Mouse (Mus musculus): ENCODE measurements around the gene Sfrp5. TPM values are rescaled to one million over a fixed set of nuclear protein-coding genes. Genes with fewer than 3 reads are reported as not detected.
A peak's percentile ranks its signal among the peaks of the same experiment; 100 is the strongest.

The Sfrp5 gene
- polyA plus RNA-seq, 1 experiment from 2014 or later = not detected

DNA sequence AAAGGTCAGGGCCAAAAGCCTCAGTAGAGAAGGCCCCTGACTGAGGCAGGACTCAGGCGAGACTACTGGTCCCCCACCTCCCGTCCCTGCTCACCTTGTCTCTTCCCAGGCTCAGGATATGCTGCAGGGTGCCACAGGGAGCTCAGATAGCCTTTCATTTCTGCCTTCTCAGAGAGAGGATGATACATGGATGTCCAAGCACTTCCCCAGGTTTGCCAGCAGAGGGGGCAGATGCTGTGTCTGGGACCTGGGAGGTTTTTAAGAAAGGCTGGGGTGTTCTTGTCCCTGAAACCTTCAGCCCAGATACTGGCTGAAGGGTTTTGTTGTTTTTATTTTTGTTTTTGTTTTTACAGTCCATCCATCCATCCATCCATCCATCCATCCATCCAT lies 15.3 kb upstream of the Sfrp5 start:
- Histone ChIP-seq H3K9ac (replicated peaks; ENCODE audit: low read depth) (no peak overlapping the region), H3K27ac (ENCODE audit: low read length) (no peak overlapping the region), H3K4me3 (ENCODE audit: low read depth, low read length) (no peak overlapping the region), H3K4me2 (replicated peaks; ENCODE audit: low read depth, low read length) (no peak overlapping the region), H3K36me3 (ENCODE audit: insufficient read depth, low read length) (no peaks in the 10 kb centered on the region), H3K4me1 (ENCODE audit: insufficient read depth, low read depth, low read length) (no peaks in the 10 kb centered on the region), H3K27me3 (replicated peaks; ENCODE audit: insufficient read depth, low read length) (no peaks in the 10 kb centered on the region), H3K9me3 (ENCODE audit: low read length) (no peaks in the 10 kb centered on the region)
- TF ChIP-seq CTCF (IDR thresholded peaks at IDR 0.05) (peak; percentile 65), EP300 (IDR thresholded peaks at IDR 0.05) (no peak)
- DNase-seq (ENCODE audit: low spot score) (peak; percentile 39), ATAC-seq (no peak)
- WGBS = 6% methylated on average over 2 of the region's 2 CpGs

DNA sequence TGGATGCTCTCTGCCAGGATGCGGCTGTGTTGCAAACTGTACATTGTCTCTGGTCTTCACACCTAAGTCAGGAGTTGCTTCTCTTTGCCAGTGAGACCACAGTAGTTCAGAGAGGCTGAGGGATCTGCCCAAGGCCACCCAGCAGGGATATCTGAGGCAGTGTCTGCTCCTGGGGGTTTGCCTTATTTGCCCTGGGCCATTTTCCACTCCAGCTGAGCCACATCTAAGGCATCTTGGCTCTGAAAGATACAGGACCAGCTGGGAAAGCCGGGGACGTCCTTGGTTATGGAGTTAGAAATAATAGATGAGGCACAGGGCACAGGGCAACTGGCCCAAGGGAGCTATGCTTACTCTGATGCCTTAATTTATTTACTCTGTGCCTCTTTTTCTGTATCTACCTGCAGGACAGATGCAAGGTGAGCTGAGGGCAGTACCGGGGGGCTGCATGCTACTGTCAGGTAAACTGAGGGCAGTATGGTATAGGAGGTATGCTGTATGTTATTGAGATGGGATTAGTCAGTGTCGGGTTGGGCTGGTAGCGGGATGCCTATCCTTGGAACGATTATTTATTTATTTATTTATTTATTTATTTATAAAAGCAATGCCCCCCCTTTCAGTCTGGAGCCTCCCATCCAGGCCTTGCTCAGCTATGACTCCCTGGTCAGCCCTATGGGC lies 14.8 kb upstream of the Sfrp5 start:
- H3K4me3 ChIP-seq (ENCODE audit: low read depth, low read length) = no peak overlapping the region
- TF ChIP-seq EP300 (IDR thresholded peaks at IDR 0.05) = no peak
- TF ChIP-seq CTCF (IDR thresholded peaks at IDR 0.05) = no peak
- ATAC-seq = no peak
- H3K4me1 ChIP-seq (ENCODE audit: insufficient read depth, low read depth, low read length) = no peaks in the 10 kb centered on the region
- no peaks in the 10 kb centered on the region for H3K36me3 ChIP-seq (ENCODE audit: insufficient read depth, low read length)
- WGBS = 59% methylated on average over 7 of the region's 7 CpGs
- H3K4me2 ChIP-seq (replicated peaks; ENCODE audit: low read depth, low read length) = no peak overlapping the region
- no peak overlapping the region for H3K9ac ChIP-seq (replicated peaks; ENCODE audit: low read depth)
- DNase-seq (ENCODE audit: low spot score) = no peak
- H3K27me3 ChIP-seq (replicated peaks; ENCODE audit: insufficient read depth, low read length) = no peaks in the 10 kb centered on the region
- H3K27ac ChIP-seq (ENCODE audit: low read length) = no peak overlapping the region
- H3K9me3 ChIP-seq (ENCODE audit: low read length) = no peaks in the 10 kb centered on the region

DNA sequence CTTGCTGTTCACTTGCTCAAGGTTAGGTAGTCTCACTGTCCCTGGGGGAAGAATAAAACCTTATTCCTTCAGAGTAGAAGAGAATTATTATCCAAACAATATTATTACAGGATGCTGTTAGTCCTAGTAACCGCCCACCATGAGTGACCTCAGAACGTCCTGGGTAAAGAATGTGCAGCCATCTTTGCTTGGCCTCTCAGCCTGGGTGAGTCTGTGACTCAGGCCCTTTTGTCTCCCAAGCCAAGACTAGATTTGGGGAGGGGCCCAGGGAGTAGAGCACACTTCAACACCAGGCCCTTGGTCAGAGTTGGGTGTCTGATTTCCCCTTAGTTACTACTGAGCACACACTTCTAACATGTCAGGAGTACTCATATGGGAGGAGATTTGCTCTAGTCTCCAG lies 12.5 kb upstream of the Sfrp5 start:
- H3K36me3 ChIP-seq (ENCODE audit: insufficient read depth, low read length) = no peaks in the 10 kb centered on the region
- TF ChIP-seq EP300 (IDR thresholded peaks at IDR 0.05) = no peak
- TF ChIP-seq CTCF (IDR thresholded peaks at IDR 0.05) = no peak
- H3K4me3 ChIP-seq (ENCODE audit: low read depth, low read length) = no peak overlapping the region
- H3K9me3 ChIP-seq (ENCODE audit: low read length) = no peaks in the 10 kb centered on the region
- ATAC-seq = no peak
- no peak overlapping the region for H3K4me2 ChIP-seq (replicated peaks; ENCODE audit: low read depth, low read length)
- 52% methylated on average over 2 of the region's 2 CpGs for WGBS
- H3K4me1 ChIP-seq (ENCODE audit: insufficient read depth, low read depth, low read length) = no peaks in the 10 kb centered on the region
- H3K9ac ChIP-seq (replicated peaks; ENCODE audit: low read depth) = no peak overlapping the region
- DNase-seq (ENCODE audit: low spot score) = no peak
- H3K27ac ChIP-seq (ENCODE audit: low read length) = no peak overlapping the region
- H3K27me3 ChIP-seq (replicated peaks; ENCODE audit: insufficient read depth, low read length) = no peaks in the 10 kb centered on the region

DNA sequence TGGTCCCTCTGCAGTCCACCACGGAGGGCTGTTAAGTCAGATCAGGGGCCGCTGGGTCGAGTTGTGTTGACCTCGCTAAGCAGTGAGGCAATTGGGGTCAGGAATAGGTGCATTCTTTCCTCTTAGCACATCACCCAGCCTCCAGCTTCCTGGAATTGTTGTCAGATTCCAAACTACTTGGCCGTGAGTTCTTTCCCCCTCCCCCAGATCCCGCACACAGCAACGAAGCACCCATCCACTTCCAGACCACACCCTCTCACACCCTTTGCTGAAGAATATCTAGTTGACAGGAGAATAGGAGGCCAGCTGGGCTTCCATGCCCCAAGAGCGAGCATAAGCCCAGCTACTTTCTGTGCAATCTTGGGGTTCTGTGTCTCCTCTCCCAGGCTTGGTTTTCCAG lies 9.9 kb upstream of the Sfrp5 start:
- TF ChIP-seq CTCF (IDR thresholded peaks at IDR 0.05) = no peak
- no peak for TF ChIP-seq EP300 (IDR thresholded peaks at IDR 0.05)
- ATAC-seq (no peak), DNase-seq (ENCODE audit: low spot score) (no peak)
- no peak overlapping the region for H3K4me3 ChIP-seq (ENCODE audit: low read depth, low read length)
- 9% methylated on average over 8 of the region's 8 CpGs for WGBS
- no peak overlapping the region for H3K27ac ChIP-seq (ENCODE audit: low read length)
- no peak overlapping the region for H3K9ac ChIP-seq (replicated peaks; ENCODE audit: low read depth)
- H3K4me1 ChIP-seq (ENCODE audit: insufficient read depth, low read depth, low read length) = no peaks in the 10 kb centered on the region
- no peak overlapping the region for H3K4me2 ChIP-seq (replicated peaks; ENCODE audit: low read depth, low read length)
- H3K9me3 ChIP-seq (ENCODE audit: low read length) = no peaks in the 10 kb centered on the region
- no peaks in the 10 kb centered on the region for H3K36me3 ChIP-seq (ENCODE audit: insufficient read depth, low read length)
- no peaks in the 10 kb centered on the region for H3K27me3 ChIP-seq (replicated peaks; ENCODE audit: insufficient read depth, low read length)

DNA sequence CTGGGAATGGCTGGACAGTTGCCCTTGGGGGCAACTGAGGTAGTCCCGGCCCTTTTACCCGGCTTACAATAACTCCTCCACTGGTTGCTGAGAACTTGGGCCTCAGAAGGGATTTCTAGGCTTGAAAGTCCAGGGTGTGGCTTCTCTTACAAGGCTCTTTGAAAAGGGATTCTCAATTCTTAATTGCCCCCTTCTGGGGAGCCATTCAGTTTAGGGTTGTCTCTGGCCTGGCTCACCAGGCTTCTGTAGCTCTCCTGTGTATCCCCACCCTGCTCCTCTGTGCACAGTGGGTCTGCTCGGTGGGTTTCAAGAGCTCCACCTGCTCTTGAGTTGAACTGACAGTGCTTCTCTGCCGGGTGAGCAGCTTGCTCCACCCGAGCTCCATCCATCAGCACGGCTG lies 7.9 kb upstream of the Sfrp5 start:
- TF ChIP-seq CTCF (IDR thresholded peaks at IDR 0.05) (no peak), EP300 (IDR thresholded peaks at IDR 0.05) (no peak)
- Histone ChIP-seq H3K4me2 (replicated peaks; ENCODE audit: low read depth, low read length) (no peak overlapping the region), H3K4me3 (ENCODE audit: low read depth, low read length) (no peak overlapping the region), H3K27ac (ENCODE audit: low read length) (no peak overlapping the region), H3K9me3 (ENCODE audit: low read length) (no peaks in the 10 kb centered on the region), H3K9ac (replicated peaks; ENCODE audit: low read depth) (no peak overlapping the region), H3K4me1 (ENCODE audit: insufficient read depth, low read depth, low read length) (no peaks in the 10 kb centered on the region), H3K27me3 (replicated peaks; ENCODE audit: insufficient read depth, low read length) (no peaks in the 10 kb centered on the region), H3K36me3 (ENCODE audit: insufficient read depth, low read length) (no peaks in the 10 kb centered on the region)
- ATAC-seq (no peak), DNase-seq (ENCODE audit: low spot score) (no peak)
- WGBS = 42% methylated on average over 6 of the region's 6 CpGs

DNA sequence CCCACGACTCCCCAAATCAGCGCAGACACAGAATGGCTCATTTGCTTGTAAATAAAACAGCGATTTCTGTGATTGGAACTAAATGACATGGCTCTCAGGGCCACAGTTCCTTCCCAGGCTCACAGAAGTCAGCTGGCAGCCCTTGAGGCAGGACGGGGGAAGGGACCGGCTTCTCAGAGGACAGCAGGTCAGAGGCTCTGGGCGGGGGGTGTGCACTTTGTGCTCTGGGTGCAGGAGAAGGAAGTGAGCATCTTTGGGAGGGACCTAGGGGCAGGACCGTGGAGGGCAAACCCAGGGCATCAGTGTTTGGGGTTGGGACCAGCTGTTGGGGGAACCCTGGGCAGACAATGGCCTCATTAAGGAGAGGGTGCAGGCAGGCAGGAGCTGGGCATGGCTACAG lies 7.4 kb upstream of the Sfrp5 start:
- no peak overlapping the region for H3K27ac ChIP-seq (ENCODE audit: low read length)
- no peaks in the 10 kb centered on the region for H3K4me1 ChIP-seq (ENCODE audit: insufficient read depth, low read depth, low read length)
- WGBS = 50% methylated on average over 7 of the region's 7 CpGs
- H3K4me3 ChIP-seq (ENCODE audit: low read depth, low read length) = no peak overlapping the region
- no peaks in the 10 kb centered on the region for H3K36me3 ChIP-seq (ENCODE audit: insufficient read depth, low read length)
- no peak for ATAC-seq
- TF ChIP-seq EP300 (IDR thresholded peaks at IDR 0.05) = no peak
- TF ChIP-seq CTCF (IDR thresholded peaks at IDR 0.05) = no peak
- DNase-seq (ENCODE audit: low spot score) = no peak
- H3K9me3 ChIP-seq (ENCODE audit: low read length) = no peaks in the 10 kb centered on the region
- no peaks in the 10 kb centered on the region for H3K27me3 ChIP-seq (replicated peaks; ENCODE audit: insufficient read depth, low read length)
- H3K4me2 ChIP-seq (replicated peaks; ENCODE audit: low read depth, low read length) = no peak overlapping the region
- H3K9ac ChIP-seq (replicated peaks; ENCODE audit: low read depth) = no peak overlapping the region

DNA sequence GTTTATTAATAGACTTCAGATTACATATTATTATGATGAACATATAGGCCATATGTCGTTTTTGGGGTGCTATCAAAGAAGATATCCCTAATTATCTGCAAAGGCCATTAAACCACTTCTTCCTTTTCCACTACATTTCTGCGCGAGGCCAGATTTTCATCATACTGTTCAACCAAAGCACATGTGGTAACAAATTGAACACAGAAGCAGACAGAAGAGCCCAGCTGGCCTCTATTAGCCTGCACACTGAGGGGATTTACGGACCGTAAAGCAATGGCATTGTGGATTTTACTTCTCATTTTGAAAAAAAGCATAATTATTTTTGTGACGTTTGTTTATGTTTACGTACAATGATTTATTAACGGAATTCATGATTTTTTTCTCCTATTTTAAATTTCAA lies 3.1 kb upstream of the Sfrp5 start:
- no peak overlapping the region for H3K27ac ChIP-seq (ENCODE audit: low read length)
- DNase-seq (ENCODE audit: low spot score) = no peak
- peaks cover 32% of the 10 kb centered on the region for H3K27me3 ChIP-seq (replicated peaks; ENCODE audit: insufficient read depth, low read length)

More for the DNA sequence above, 3.1 kb upstream of the Sfrp5 start:
- TF ChIP-seq EP300 (IDR thresholded peaks at IDR 0.05) = no peak
- TF ChIP-seq CTCF (IDR thresholded peaks at IDR 0.05) = no peak
- H3K4me2 ChIP-seq (replicated peaks; ENCODE audit: low read depth, low read length) = no peak overlapping the region
- WGBS = 76% methylated on average over 8 of the region's 8 CpGs
- no peaks in the 10 kb centered on the region for H3K4me1 ChIP-seq (ENCODE audit: insufficient read depth, low read depth, low read length)
- H3K9me3 ChIP-seq (ENCODE audit: low read length) = no peaks in the 10 kb centered on the region
- no peak for ATAC-seq
- no peak overlapping the region for H3K4me3 ChIP-seq (ENCODE audit: low read depth, low read length)
- H3K9ac ChIP-seq (replicated peaks; ENCODE audit: low read depth) = no peak overlapping the region
- H3K36me3 ChIP-seq (ENCODE audit: insufficient read depth, low read length) = no peaks in the 10 kb centered on the region
